Mouse (Mus musculus) telencephalon, adult 2 months (tissue): ENCODE data around the gene Tal1.

Source experiments
- DNase-seq: peaks from one replicate; pipeline ENCODE4 v3.0.0-alpha.2; 2011; ENCODE audit warnings: low read depth, low spot score

Gene Tal1

GRCm38 (mm10) chr4:115111167-115111566 lies 54.9 kb downstream of the Tal1 start:
- DNase-seq: no peak

GRCm38 (mm10) chr4:115113266-115113665 lies 57.0 kb downstream of the Tal1 start:
- DNase-seq: no peak

- DNase-seq: no peak
These were observed 63.4 kb downstream of the Tal1 start for GRCm38 (mm10) chr4:115119642-115120041.

GRCm38 (mm10) chr4:115121162-115121561 lies 64.9 kb downstream of the Tal1 start:
- DNase-seq: no peak
